Mouse (Mus musculus) myocyte (in vitro differentiated cells): Measurements from ENCODE around the gene Samd8. TPM values are rescaled to one million over a fixed set of nuclear protein-coding genes. Genes with fewer than 3 reads are reported as not detected.

Source experiments
- H3K27me3 ChIP-seq: one replicate; pipeline ENCODE4 v1.6.1; 2011; ENCODE audit not compliant: control insufficient read depth, insufficient read depth, insufficient read length
- H3K36me3 ChIP-seq: one replicate; pipeline ENCODE4 v1.6.1; 2011; ENCODE audit not compliant: control insufficient read depth, insufficient read depth
- H3K4me2 ChIP-seq: one replicate; pipeline ENCODE4 v1.6.1; 2011; ENCODE audit warnings: low read depth, control low read depth
- H3K4me3 ChIP-seq: one replicate; pipeline ENCODE4 v1.5.1; 2011; ENCODE audit warnings: mild to moderate bottlenecking, control low read depth, moderate library complexity
- H3K79me2 ChIP-seq: one replicate; pipeline ENCODE4 v1.6.1; 2011; ENCODE audit not compliant: control insufficient read depth, insufficient read depth
- H3ac ChIP-seq: one replicate; pipeline ENCODE4 v1.6.1; 2011; ENCODE audit not compliant: control insufficient read depth, insufficient read length
- CEBPB ChIP-seq: IDR thresholded peaks from 2 replicates; pipeline ENCODE4 v1.6.1; 2011; ENCODE audit warnings: mild to moderate bottlenecking, moderate library complexity; ENCODE audit not compliant: poor library complexity, insufficient read depth, severe bottlenecking
- E2F4 ChIP-seq: IDR thresholded peaks from one replicate; pipeline ENCODE4 v1.6.1; 2011; ENCODE audit warnings: mild to moderate bottlenecking, control low read depth, moderate library complexity; ENCODE audit not compliant: insufficient read depth
- MAX ChIP-seq: IDR thresholded peaks from one replicate; pipeline ENCODE4 v1.6.1; 2011; ENCODE audit warnings: low read depth, mild to moderate bottlenecking, control low read depth
- MYOD1 ChIP-seq, 3 experiments: IDR thresholded peaks; one replicate each; pipeline ENCODE4 v1.6.1; 2011; ENCODE audit warnings: control low read depth in 2 of 3, low read depth in 2 of 3, mild to moderate bottlenecking in 2 of 3, moderate library complexity in 1 of 3; ENCODE audit not compliant: insufficient read length in 2 of 3, control insufficient read depth in 1 of 3
- MYOG ChIP-seq, 3 experiments: IDR thresholded peaks; one replicate each; pipeline ENCODE4 v1.6.1; 2011; ENCODE audit warnings: control low read depth in 2 of 3, low read depth in 2 of 3, mild to moderate bottlenecking in 2 of 3; ENCODE audit not compliant: insufficient read length in 2 of 3, control insufficient read depth in 1 of 3, insufficient read depth in 1 of 3
- POLR2A ChIP-seq: IDR thresholded peaks from one replicate; pipeline ENCODE4 v1.6.1; 2011; ENCODE audit warnings: low read depth, mild to moderate bottlenecking, control low read depth, moderate library complexity; ENCODE audit not compliant: insufficient read length
- POLR2AphosphoS2 ChIP-seq: IDR thresholded peaks from one replicate; pipeline ENCODE4 v1.6.1; 2011; ENCODE audit warnings: low read depth, control low read depth; ENCODE audit not compliant: insufficient read length
- REST ChIP-seq: IDR thresholded peaks from one replicate; pipeline ENCODE4 v1.6.1; 2011; ENCODE audit warnings: mild to moderate bottlenecking, control low read depth, moderate library complexity; ENCODE audit not compliant: insufficient read depth, insufficient read length
- SRF ChIP-seq: IDR thresholded peaks from one replicate; pipeline ENCODE4 v1.6.1; 2011; ENCODE audit warnings: low read depth; ENCODE audit not compliant: control insufficient read depth, insufficient read length
- TCF12 ChIP-seq: IDR thresholded peaks from one replicate; pipeline ENCODE4 v1.6.1; 2011; ENCODE audit warnings: mild to moderate bottlenecking, control low read depth; ENCODE audit not compliant: poor library complexity, insufficient read depth, severe bottlenecking
- TCF3 ChIP-seq: IDR thresholded peaks from one replicate; pipeline ENCODE4 v1.6.1; 2011; ENCODE audit warnings: low read depth, control low read depth; ENCODE audit not compliant: insufficient read length
- USF1 ChIP-seq: IDR thresholded peaks from one replicate; pipeline ENCODE4 v1.6.1; 2011; ENCODE audit warnings: low read depth, mild to moderate bottlenecking, control low read depth, moderate library complexity
- polyA plus RNA-seq: library from polyadenylated mRNA; unstranded; fragments of >200 nt; fragmentation: generic; extraction: Trizol; gene quantifications from one replicate; pipeline ENCODE4 v1.2.1, GENCODE M21; 2012; ENCODE audit warnings: missing spikeins

Samd8 gene
- polyA plus RNA-seq, 1 experiment: 27.8 TPM

- peak overlapping the region; percentile 63 for H3K4me2 ChIP-seq
- TF ChIP-seq MAX (no peak), USF1 (no peak), CEBPB (no peak), POLR2A (no peak), POLR2AphosphoS2 (no peak), TCF3 (no peak), SRF (no peak), E2F4 (no peak), REST (no peak), MYOD1 (IDR thresholded peaks at IDR 0.05; ENCODE audit: control insufficient read depth in 1 of 3, insufficient read length in 2 of 3, low read depth in 2 of 3) (no peak), TCF12 (no peak), MYOG (IDR thresholded peaks at IDR 0.05; ENCODE audit: control insufficient read depth in 1 of 3, insufficient read depth in 1 of 3, insufficient read length in 2 of 3, low read depth in 2 of 3) (no peak)
Measured at GRCm38 (mm10) chr14:21822307-21822706, 72.0 kb downstream of the Samd8 start.

DNA sequence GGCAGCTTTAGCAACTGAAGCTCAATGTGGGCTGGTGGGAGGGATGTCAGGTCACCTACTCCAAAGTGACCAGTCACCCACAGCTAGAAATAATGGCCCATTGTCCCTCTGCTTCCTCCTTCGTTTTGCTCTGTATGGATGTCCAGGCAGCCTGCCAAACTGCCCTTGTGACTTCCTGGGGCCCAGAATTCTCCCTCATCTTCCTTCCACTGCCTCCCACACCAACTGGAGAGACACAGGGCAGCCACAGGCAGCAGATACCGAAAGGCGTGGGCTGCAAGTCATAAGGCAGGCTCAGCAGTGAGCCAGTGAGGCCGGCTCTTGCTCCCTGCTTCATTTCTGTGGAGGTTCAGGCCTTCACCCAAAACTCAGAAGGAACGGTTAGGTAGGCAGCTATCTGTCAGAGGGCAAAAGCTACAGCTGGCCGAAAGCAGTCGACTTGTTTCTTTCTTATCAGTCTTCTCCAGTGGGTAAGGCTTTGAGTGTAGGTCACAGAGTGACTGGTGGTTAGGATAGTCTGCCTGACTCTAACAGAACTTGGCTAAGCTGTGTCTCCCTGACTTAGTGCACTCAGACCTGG is 72.6 kb downstream of the Samd8 start:
- no peak overlapping the region for H3ac ChIP-seq
- peak overlapping the region; percentile 63 for H3K4me2 ChIP-seq
- H3K36me3 ChIP-seq: no peaks in the 10 kb centered on the region
- H3K27me3 ChIP-seq: no peaks in the 10 kb centered on the region
- no peaks in the 10 kb centered on the region for H3K79me2 ChIP-seq
- TF ChIP-seq MYOD1 (IDR thresholded peaks at IDR 0.05; ENCODE audit: control insufficient read depth in 1 of 3, insufficient read length in 2 of 3, low read depth in 2 of 3) (peak in 2 of 3 experiments; percentile 22 to 68), MAX (no peak), TCF12 (no peak), USF1 (peak; percentile 45), SRF (no peak), MYOG (IDR thresholded peaks at IDR 0.05; ENCODE audit: control insufficient read depth in 1 of 3, insufficient read depth in 1 of 3, insufficient read length in 2 of 3, low read depth in 2 of 3) (peak in 1 of 3 experiments; percentile 68), POLR2AphosphoS2 (peak; percentile 55), CEBPB (no peak), REST (no peak), E2F4 (no peak), TCF3 (no peak), POLR2A (peak; percentile 59)
- no peak overlapping the region for H3K4me3 ChIP-seq

More at GRCm38 (mm10) chr14:21822307-21822706, 72.0 kb downstream of the Samd8 start:
- Histone ChIP-seq H3ac (no peak overlapping the region), H3K36me3 (no peaks in the 10 kb centered on the region), H3K79me2 (no peaks in the 10 kb centered on the region), H3K27me3 (no peaks in the 10 kb centered on the region), H3K4me3 (no peak overlapping the region)

DNA sequence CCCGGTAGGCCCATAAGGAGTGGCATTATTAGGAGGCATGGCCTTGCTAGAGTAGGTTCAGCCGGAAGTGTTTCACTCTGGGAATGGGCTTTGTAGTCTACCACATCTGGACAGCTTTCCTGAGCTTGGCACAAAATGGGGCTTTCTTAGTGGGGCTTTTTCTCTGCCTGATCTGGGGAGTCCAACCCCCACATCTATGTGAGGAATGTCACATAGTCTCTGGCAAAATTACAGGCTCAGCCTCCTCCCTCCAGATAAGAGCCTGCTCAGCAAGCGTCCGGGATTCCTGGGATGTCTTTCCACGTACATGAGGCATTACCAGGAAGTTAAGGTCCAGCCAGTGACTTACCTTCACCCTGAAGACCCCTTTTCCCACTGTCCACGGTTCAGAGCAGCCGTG is 73.6 kb downstream of the Samd8 start:
- H3K27me3 ChIP-seq: no peaks in the 10 kb centered on the region
- no peaks in the 10 kb centered on the region for H3K79me2 ChIP-seq
- TF ChIP-seq POLR2A: no peak
- TF ChIP-seq TCF3: no peak
- no peak for TF ChIP-seq E2F4
- no peak for TF ChIP-seq USF1
- no peak for TF ChIP-seq TCF12
- no peak for TF ChIP-seq POLR2AphosphoS2
- TF ChIP-seq CEBPB: no peak
- no peak for TF ChIP-seq REST
- no peak for TF ChIP-seq MYOD1 (IDR thresholded peaks at IDR 0.05; ENCODE audit: control insufficient read depth in 1 of 3, insufficient read length in 2 of 3, low read depth in 2 of 3)
- no peak for TF ChIP-seq SRF
- TF ChIP-seq MYOG (IDR thresholded peaks at IDR 0.05; ENCODE audit: control insufficient read depth in 1 of 3, insufficient read depth in 1 of 3, insufficient read length in 2 of 3, low read depth in 2 of 3): no peak
- TF ChIP-seq MAX: no peak
- H3K4me3 ChIP-seq: no peak overlapping the region
- H3ac ChIP-seq: no peak overlapping the region
- no peaks in the 10 kb centered on the region for H3K36me3 ChIP-seq
- H3K4me2 ChIP-seq: no peak overlapping the region

DNA sequence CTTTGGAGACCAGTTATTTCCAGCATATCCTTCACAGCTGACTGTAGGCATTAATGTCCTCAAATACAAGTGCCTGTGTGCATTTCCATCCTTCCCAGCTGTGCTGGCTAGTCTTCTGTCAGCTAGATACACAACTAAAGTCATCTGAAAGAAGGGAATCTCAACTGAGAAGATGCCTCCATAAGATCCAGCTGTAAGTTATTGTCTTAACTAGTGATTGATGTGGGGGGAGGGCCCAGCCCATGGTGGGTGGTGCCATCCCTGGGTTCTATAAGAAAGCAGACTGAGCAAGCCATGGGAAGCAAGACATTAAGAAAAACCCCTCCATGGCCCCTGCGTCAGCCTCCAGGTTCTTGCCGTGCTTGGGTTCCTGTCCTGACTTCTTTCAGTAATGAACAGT is 74.6 kb downstream of the Samd8 start, which contains the start of gene Vdac2:
TSS of gene Vdac2 (plus strand) at position 301 of the 400 bp plus-strand sequence.
- H3K4me2 ChIP-seq: no peak within 1 kb of the TSS

More for the DNA sequence above, 74.6 kb downstream of the Samd8 start, which contains the start of gene Vdac2:
- H3K36me3 ChIP-seq: no peaks in the 10 kb centered on the region
- H3K27me3 ChIP-seq: no peaks in the 10 kb centered on the region
- no peak within 1 kb of the TSS for H3K4me3 ChIP-seq
- TF ChIP-seq E2F4 (no peak), MYOD1 (IDR thresholded peaks at IDR 0.05; ENCODE audit: control insufficient read depth in 1 of 3, insufficient read length in 2 of 3, low read depth in 2 of 3) (no peak), POLR2A (no peak), CEBPB (no peak), POLR2AphosphoS2 (no peak), USF1 (no peak), TCF12 (no peak), TCF3 (no peak), REST (no peak), MAX (no peak), MYOG (IDR thresholded peaks at IDR 0.05; ENCODE audit: control insufficient read depth in 1 of 3, insufficient read depth in 1 of 3, insufficient read length in 2 of 3, low read depth in 2 of 3) (no peak), SRF (no peak)
- no peaks in the 10 kb centered on the region for H3K79me2 ChIP-seq
- H3ac ChIP-seq: no peak within 1 kb of the TSS
